Mouse (Mus musculus): Measurements from ENCODE around the gene Fgfr2.

DNA sequence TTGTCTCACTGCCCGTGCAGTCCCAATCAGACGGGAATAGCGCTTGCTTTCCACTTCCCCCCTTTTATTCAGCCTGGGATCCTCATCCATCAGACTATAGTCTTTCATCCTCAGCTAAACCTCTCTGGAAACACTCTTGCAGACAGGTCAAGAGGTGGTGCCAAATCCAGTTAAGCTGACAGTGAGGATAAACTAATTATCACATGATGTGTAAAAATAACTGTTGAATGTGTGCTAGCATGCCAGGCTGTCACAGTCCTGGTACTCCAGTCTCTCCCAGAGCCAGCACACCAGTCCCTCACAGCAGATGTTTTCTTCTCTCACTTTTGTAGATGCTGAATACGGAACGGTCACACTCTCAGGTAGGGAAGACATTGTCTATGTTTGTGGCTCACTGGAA, 1900.1 kb downstream of the Fgfr2 start:
- TF ChIP-seq CTCF (IDR thresholded peaks at IDR 0.05; ENCODE audit: low read depth): no peak
- TF ChIP-seq EP300 (IDR thresholded peaks at IDR 0.05; ENCODE audit: low read depth): no peak

All from liver, postnatal 0 days (tissue).